Mouse (Mus musculus) CH12.LX (cell line): ENCODE measurements around the gene Arhgef7.
"Not testable (repeated sequence)": the region's sequence is repeated elsewhere in the genome, so short reads cannot be mapped to it uniquely, and the experiment has no call there.

Experiments
- CHD1 ChIP-seq: IDR thresholded peaks from 2 replicates; pipeline ENCODE4 v1.6.1; 2012; ENCODE audit warnings: low read depth, low read length, improper control_type of control experiment, inconsistent platforms
- CTCF ChIP-seq, 2 experiments: IDR thresholded peaks in 1 of 2; conservative IDR thresholded peaks in 1 of 2; 2 replicates each; pipeline ENCODE4 v1.5.1; 2011 to 2012; ENCODE audit warnings: low read depth in 2 of 2, low read length in 2 of 2, improper control_type of control experiment in 1 of 2, inconsistent platforms in 1 of 2, mild to moderate bottlenecking in 1 of 2, moderate library complexity in 1 of 2
- MAX ChIP-seq: IDR thresholded peaks from 2 replicates; pipeline ENCODE4 v1.6.1; 2011; ENCODE audit warnings: low read length, improper control_type of control experiment
- POLR2A ChIP-seq: IDR thresholded peaks from 2 replicates; pipeline ENCODE4 v1.6.1; 2011; ENCODE audit warnings: low read depth, mild to moderate bottlenecking, improper control_type of control experiment, low read length
- SMC3 ChIP-seq: IDR thresholded peaks from 2 replicates; pipeline ENCODE4 v1.6.1; 2011; ENCODE audit warnings: low read depth, low read length, improper control_type of control experiment
- TBP ChIP-seq: conservative IDR thresholded peaks from 2 replicates; pipeline ENCODE4 v1.6.1; 2011; ENCODE audit warnings: low read depth, low read length, improper control_type of control experiment
- USF1 ChIP-seq: IDR thresholded peaks from 2 replicates; pipeline ENCODE4 v1.6.1; 2014; ENCODE audit warnings: low read depth, mild to moderate bottlenecking, inconsistent platforms, low read length, improper control_type of control experiment
- USF2 ChIP-seq: conservative IDR thresholded peaks from 2 replicates; pipeline ENCODE4 v1.6.1; 2011; ENCODE audit warnings: low read depth, low read length, improper control_type of control experiment
- ZNF384 ChIP-seq: IDR thresholded peaks from 2 replicates; pipeline ENCODE4 v1.6.1; 2012; ENCODE audit warnings: low read depth, low read length, improper control_type of control experiment, inconsistent platforms

- TF ChIP-seq ZNF384; TBP; USF1; CTCF (conservative IDR thresholded peaks at IDR 0.05 in 1 of 2, IDR thresholded peaks at IDR 0.05 in 1 of 2; ENCODE audit: low read depth in 2 of 2, low read length in 2 of 2); SMC3; POLR2A; CHD1; USF2; MAX: not testable (repeated sequence)
These were observed 146.7 kb downstream of the Arhgef7 start for GRCm38 (mm10) chr8:11874227-11874626.
